Mouse (Mus musculus) C2C12 (cell line): ENCODE data around the gene Dcun1d1. TPM values are rescaled to one million over a fixed set of nuclear protein-coding genes. Genes with fewer than 3 reads are reported as not detected.

Source experiments
- H3K27me3 ChIP-seq: one replicate; pipeline ENCODE4 v1.6.1; 2011; ENCODE audit not compliant: control insufficient read depth, insufficient read depth, insufficient read length
- H3K36me3 ChIP-seq: one replicate; pipeline ENCODE4 v1.6.1; 2011; ENCODE audit not compliant: control insufficient read depth, insufficient read depth
- H3K4me3 ChIP-seq: one replicate; pipeline ENCODE4 v1.5.1; 2011; ENCODE audit warnings: mild to moderate bottlenecking, control low read depth; ENCODE audit not compliant: poor library complexity, insufficient read depth, severe bottlenecking
- H3K79me2 ChIP-seq: one replicate; pipeline ENCODE4 v1.6.1; 2011; ENCODE audit not compliant: control insufficient read depth, insufficient read depth
- H3K79me3 ChIP-seq: one replicate; pipeline ENCODE4 v1.6.1; 2011; ENCODE audit warnings: low read depth, control low read depth
- H3ac ChIP-seq: one replicate; pipeline ENCODE3; 2011; ENCODE audit warnings: low read depth; ENCODE audit not compliant: control insufficient read depth, insufficient read length
- CEBPB ChIP-seq: IDR thresholded peaks from one replicate; pipeline ENCODE4 v1.6.1; 2011; ENCODE audit warnings: low read depth, mild to moderate bottlenecking, control low read depth, moderate library complexity
- CTCF ChIP-seq: IDR thresholded peaks from one replicate; pipeline ENCODE4 v1.5.1; 2011; ENCODE audit not compliant: control insufficient read depth, insufficient read depth, insufficient read length
- FOSL1 ChIP-seq: IDR thresholded peaks from one replicate; pipeline ENCODE4 v1.8.0; 2011; ENCODE audit warnings: mild to moderate bottlenecking, low read length; ENCODE audit not compliant: poor library complexity, insufficient read depth, severe bottlenecking
- MAX ChIP-seq: IDR thresholded peaks from one replicate; pipeline ENCODE4 v1.6.1; 2011; ENCODE audit warnings: mild to moderate bottlenecking, control low read depth
- MYOD1 ChIP-seq: IDR thresholded peaks from one replicate; pipeline ENCODE4 v1.6.1; 2011; ENCODE audit warnings: low read depth; ENCODE audit not compliant: control insufficient read depth, insufficient read length
- MYOG ChIP-seq: IDR thresholded peaks from one replicate; pipeline ENCODE4 v1.6.1; 2011; ENCODE audit not compliant: control insufficient read depth, insufficient read length; ENCODE audit errors: extremely low read depth
- USF1 ChIP-seq: IDR thresholded peaks from one replicate; pipeline ENCODE4 v1.6.1; 2011; ENCODE audit warnings: low read depth, mild to moderate bottlenecking, control low read depth, moderate library complexity
- polyA plus RNA-seq: library from polyadenylated mRNA; unstranded; fragments of >200 nt; fragmentation: generic; extraction: Trizol; gene quantifications from one replicate; pipeline ENCODE4 v1.2.1, GENCODE M21; 2012; ENCODE audit warnings: missing spikeins

Dcun1d1 gene
- polyA plus RNA-seq, 1 experiment, result 13.2 TPM

DNA sequence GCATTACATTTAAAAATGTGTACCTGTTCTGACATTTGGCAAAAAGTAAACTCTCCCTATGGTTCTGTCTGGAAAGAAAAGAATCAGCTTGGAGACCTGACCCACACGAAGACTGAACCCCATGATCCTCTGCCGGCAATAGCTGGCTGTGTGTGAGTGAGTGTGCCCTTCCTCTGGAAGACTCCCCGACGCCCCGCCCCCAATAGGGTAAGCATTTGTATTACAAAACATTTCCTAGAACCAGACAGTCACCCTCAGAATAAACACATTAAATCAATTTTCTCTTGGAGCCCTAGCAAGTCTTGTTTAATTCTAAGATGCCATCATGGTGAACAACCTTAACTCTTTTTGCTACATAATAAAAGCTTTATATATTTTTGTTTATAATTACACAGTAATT, 44.1 kb downstream of the Dcun1d1 start:
- H3K36me3 ChIP-seq, result peaks cover 15% of the 10 kb centered on the region
- H3K4me3 ChIP-seq, result no peak overlapping the region

DNA sequence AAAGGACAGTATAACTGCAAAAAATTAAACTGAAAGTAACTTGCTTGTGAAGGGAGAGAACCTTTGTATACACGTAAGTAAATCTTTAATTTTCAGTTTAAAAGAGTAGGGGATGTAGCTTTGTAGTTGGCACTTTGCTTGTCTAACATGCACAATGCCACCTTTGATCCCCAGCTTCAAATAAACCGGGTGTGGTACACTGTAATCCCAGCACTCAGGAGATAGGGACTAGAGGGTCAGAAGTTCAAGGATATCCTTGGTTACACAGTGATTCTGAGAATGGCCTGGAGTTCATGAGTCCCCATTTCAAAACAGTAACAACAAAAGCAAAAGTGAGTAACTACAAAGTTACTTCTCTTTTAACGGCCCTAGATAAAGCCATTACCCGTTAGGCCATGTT, 46.1 kb downstream of the Dcun1d1 start:
- Histone ChIP-seq H3K79me3 (no peaks in the 10 kb centered on the region), H3ac (no peak overlapping the region), H3K27me3 (no peaks in the 10 kb centered on the region), H3K79me2 (no peaks in the 10 kb centered on the region), H3K4me3 (no peak overlapping the region), H3K36me3 (peaks cover 13% of the 10 kb centered on the region)
- TF ChIP-seq MYOG (no peak), MAX (no peak), FOSL1 (no peak), MYOD1 (no peak), CTCF (no peak), CEBPB (no peak), USF1 (no peak)

More for the DNA sequence above, 44.1 kb downstream of the Dcun1d1 start:
- Histone ChIP-seq H3K79me2 (no peaks in the 10 kb centered on the region), H3K79me3 (no peaks in the 10 kb centered on the region), H3K27me3 (no peaks in the 10 kb centered on the region), H3ac (no peak overlapping the region)
- no peak for TF ChIP-seq MAX

DNA sequence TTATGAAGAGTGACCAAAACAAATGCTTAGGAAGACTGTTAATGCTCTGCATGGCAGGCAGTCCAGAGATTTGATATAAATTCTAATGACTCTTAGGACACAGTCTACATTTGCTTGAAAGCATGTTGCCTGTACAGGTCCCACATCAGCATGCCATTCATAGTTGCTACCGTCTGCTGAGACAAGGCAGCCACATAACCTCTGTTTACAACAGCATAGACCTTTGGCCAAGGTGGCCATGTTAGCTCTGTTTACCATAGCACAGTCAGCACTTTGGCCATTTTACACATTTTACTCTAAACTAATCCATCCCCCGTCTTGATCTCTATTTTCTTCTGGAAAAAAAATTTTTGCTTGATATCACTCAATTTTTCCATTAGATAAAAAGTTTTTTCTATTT, 47.7 kb downstream of the Dcun1d1 start:
- H3K79me2 ChIP-seq, result no peaks in the 10 kb centered on the region
- peaks cover 10% of the 10 kb centered on the region for H3K36me3 ChIP-seq
- H3K4me3 ChIP-seq, result no peak overlapping the region
- no peak for TF ChIP-seq CEBPB
- no peak for TF ChIP-seq MAX
- TF ChIP-seq FOSL1, result no peak
- no peak for TF ChIP-seq USF1
- no peak for TF ChIP-seq CTCF
- no peak for TF ChIP-seq MYOG
- no peak for TF ChIP-seq MYOD1
- no peak overlapping the region for H3ac ChIP-seq
- H3K79me3 ChIP-seq, result no peaks in the 10 kb centered on the region
- no peaks in the 10 kb centered on the region for H3K27me3 ChIP-seq

DNA sequence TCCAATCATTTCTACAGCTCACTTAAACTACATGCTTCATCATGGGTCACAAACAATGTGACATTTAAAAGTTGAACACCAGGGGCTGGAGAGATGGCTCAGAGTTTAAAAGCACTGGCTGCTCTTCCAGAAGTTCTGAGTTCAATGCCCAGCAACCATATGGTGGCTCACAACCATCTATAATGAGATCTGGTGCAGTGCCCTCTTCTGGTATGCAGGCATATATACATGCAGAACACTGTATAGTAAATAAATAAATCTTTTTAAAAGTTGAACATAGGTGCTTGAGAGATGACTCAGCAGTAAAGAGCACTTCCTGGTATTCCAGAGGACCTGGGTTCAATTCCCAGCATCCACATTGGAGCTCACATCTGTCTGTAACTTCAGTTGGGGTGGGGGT, 54.0 kb downstream of the Dcun1d1 start:
- H3K27me3 ChIP-seq, result no peaks in the 10 kb centered on the region
- H3K79me3 ChIP-seq, result no peaks in the 10 kb centered on the region
- TF ChIP-seq USF1 (no peak), MYOD1 (no peak), CTCF (no peak), MYOG (no peak), MAX (no peak), FOSL1 (no peak), CEBPB (no peak)
- H3K4me3 ChIP-seq, result no peak overlapping the region
- no peaks in the 10 kb centered on the region for H3K36me3 ChIP-seq
- no peak overlapping the region for H3ac ChIP-seq
- H3K79me2 ChIP-seq, result no peaks in the 10 kb centered on the region

DNA sequence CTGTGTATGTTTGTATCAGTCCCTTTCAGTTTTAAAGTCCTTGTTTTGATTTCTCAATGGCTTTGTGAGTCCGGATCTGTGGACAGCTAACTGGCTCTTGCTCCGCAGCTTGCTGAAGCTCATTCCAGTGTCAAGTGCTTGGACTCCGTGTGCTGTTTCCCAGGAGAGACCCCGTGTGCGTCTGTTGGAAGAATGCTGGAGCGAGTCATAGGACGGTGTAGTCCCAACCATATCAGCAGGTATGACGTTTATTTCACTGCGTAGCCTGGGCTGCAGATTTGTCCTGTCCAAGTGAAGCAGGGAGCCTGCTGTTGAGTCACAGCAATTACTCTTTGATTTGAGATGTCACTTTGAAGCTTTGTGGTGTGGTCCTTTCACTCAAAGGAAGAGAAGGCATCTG, 87.9 kb downstream of the Dcun1d1 start:
- TF ChIP-seq USF1 (no peak), CTCF (no peak), MYOG (no peak), MAX (no peak), MYOD1 (no peak), FOSL1 (no peak), CEBPB (no peak)

More for the DNA sequence above, 87.9 kb downstream of the Dcun1d1 start:
- no peak overlapping the region for H3K4me3 ChIP-seq
- H3K79me3 ChIP-seq, result no peaks in the 10 kb centered on the region
- H3K36me3 ChIP-seq, result peaks cover 4% of the 10 kb centered on the region
- H3K79me2 ChIP-seq, result no peaks in the 10 kb centered on the region
- no peaks in the 10 kb centered on the region for H3K27me3 ChIP-seq
- H3ac ChIP-seq, result no peak overlapping the region

Other genes starting within 250 kb of the Dcun1d1 start
- 4.2 TPM for gene Atp11b, start 183.3 kb downstream of the Dcun1d1 start, polyA plus RNA-seq
- 8.1 TPM for gene Mccc1, start 63.2 kb upstream of the Dcun1d1 start, polyA plus RNA-seq
- not detected for gene Ccdc144b, start 116.1 kb upstream of the Dcun1d1 start, polyA plus RNA-seq
- 20.7 TPM for gene Acad9, start 128.5 kb upstream of the Dcun1d1 start, polyA plus RNA-seq
- gene D3Ertd254e, start 213.6 kb upstream of the Dcun1d1 start, polyA plus RNA-seq, result 1.0 TPM